Mouse (Mus musculus): ENCODE measurements around the gene Tsc22d2. TPM values are rescaled to one million over a fixed set of nuclear protein-coding genes. Genes with fewer than 3 reads are reported as not detected.

Tsc22d2 gene
- polyA plus RNA-seq (2012; rRNA removed) = 16.1 and 16.7 TPM in 2 replicates

GRCm38 (mm10) chr3:58414234-58414938 lies at the start of gene Tsc22d2:
Gene Tsc22d2, plus strand, starts transcription at chr3:58414715.
- peak within 1 kb of the TSS; percentile 98 for H3K4me3 ChIP-seq (ENCODE audit: control insufficient read depth, low read depth, low read length)
- peaks cover 9% of the 10 kb centered on the region for H3K4me1 ChIP-seq (ENCODE audit: control insufficient read depth, insufficient read depth, low read length)
- TF ChIP-seq POLR2A (IDR thresholded peaks at IDR 0.05; ENCODE audit: control insufficient read depth, low read depth, low read length) = peak; percentile 80
- TF ChIP-seq CTCF (IDR thresholded peaks at IDR 0.05; ENCODE audit: control insufficient read depth, insufficient read depth, insufficient replicate concordance, low read depth, low read length) = no peak
- H3K36me3 ChIP-seq (ENCODE audit: control insufficient read depth, insufficient read depth, low read length) = peaks cover 4% of the 10 kb centered on the region
- peak within 1 kb of the TSS; percentile 96 for H3K27ac ChIP-seq (ENCODE audit: control insufficient read depth, insufficient read depth, low read depth, low read length)
- no peaks in the 10 kb centered on the region for H3K27me3 ChIP-seq (ENCODE audit: control insufficient read depth, insufficient read depth, low read length)

DNA sequence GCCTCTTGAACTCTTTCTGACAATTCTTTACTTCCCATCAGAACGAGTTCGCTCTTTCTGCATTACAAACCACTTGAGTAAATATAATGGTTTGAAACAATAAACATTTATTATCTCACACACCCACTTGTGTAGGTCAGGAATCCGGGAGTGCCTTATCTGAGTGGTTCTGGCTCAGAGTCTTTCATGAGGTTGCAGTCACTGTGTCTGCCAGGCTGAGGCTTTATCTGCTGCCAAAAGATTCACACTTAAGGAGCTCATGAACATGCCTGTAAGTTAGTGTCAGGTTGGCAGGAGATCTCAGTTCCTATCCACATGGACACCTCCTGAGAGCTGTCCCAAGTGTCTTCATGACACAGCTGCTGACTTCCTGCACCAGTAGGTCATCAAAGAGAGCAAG lies 47.8 kb upstream of the Tsc22d2 start:
- no peaks in the 10 kb centered on the region for H3K4me1 ChIP-seq (ENCODE audit: control insufficient read depth, insufficient read depth, low read length)
- no peak overlapping the region for H3K4me3 ChIP-seq (ENCODE audit: control insufficient read depth, low read depth, low read length)
- H3K27ac ChIP-seq (ENCODE audit: control insufficient read depth, insufficient read depth, low read depth, low read length) = no peak overlapping the region
- no peaks in the 10 kb centered on the region for H3K27me3 ChIP-seq (ENCODE audit: control insufficient read depth, insufficient read depth, low read length)
- no peaks in the 10 kb centered on the region for H3K36me3 ChIP-seq (ENCODE audit: control insufficient read depth, insufficient read depth, low read length)
- no peak for TF ChIP-seq CTCF (IDR thresholded peaks at IDR 0.05; ENCODE audit: control insufficient read depth, insufficient read depth, insufficient replicate concordance, low read depth, low read length)
- TF ChIP-seq POLR2A (IDR thresholded peaks at IDR 0.05; ENCODE audit: control insufficient read depth, low read depth, low read length) = no peak

GRCm38 (mm10) chr3:58370811-58371210 lies 43.7 kb upstream of the Tsc22d2 start:
- Histone ChIP-seq H3K4me3 (ENCODE audit: control insufficient read depth, low read depth, low read length) (no peak overlapping the region), H3K36me3 (ENCODE audit: control insufficient read depth, insufficient read depth, low read length) (no peaks in the 10 kb centered on the region), H3K27me3 (ENCODE audit: control insufficient read depth, insufficient read depth, low read length) (no peaks in the 10 kb centered on the region), H3K27ac (ENCODE audit: control insufficient read depth, insufficient read depth, low read depth, low read length) (no peak overlapping the region), H3K4me1 (ENCODE audit: control insufficient read depth, insufficient read depth, low read length) (peaks cover 2% of the 10 kb centered on the region; the same call in 1 of the 2 replicates)
- TF ChIP-seq POLR2A (IDR thresholded peaks at IDR 0.05; ENCODE audit: control insufficient read depth, low read depth, low read length) = no peak
- TF ChIP-seq CTCF (IDR thresholded peaks at IDR 0.05; ENCODE audit: control insufficient read depth, insufficient read depth, insufficient replicate concordance, low read depth, low read length) = no peak

- no peak overlapping the region for H3K27ac ChIP-seq (ENCODE audit: control insufficient read depth, insufficient read depth, low read depth, low read length)
- no peaks in the 10 kb centered on the region for H3K27me3 ChIP-seq (ENCODE audit: control insufficient read depth, insufficient read depth, low read length)
- H3K36me3 ChIP-seq (ENCODE audit: control insufficient read depth, insufficient read depth, low read length) = no peaks in the 10 kb centered on the region
- TF ChIP-seq CTCF (IDR thresholded peaks at IDR 0.05; ENCODE audit: control insufficient read depth, insufficient read depth, insufficient replicate concordance, low read depth, low read length) = no peak
- no peak for TF ChIP-seq POLR2A (IDR thresholded peaks at IDR 0.05; ENCODE audit: control insufficient read depth, low read depth, low read length)
- no peak overlapping the region for H3K4me3 ChIP-seq (ENCODE audit: control insufficient read depth, low read depth, low read length)
- H3K4me1 ChIP-seq (ENCODE audit: control insufficient read depth, insufficient read depth, low read length) = peaks cover 2% of the 10 kb centered on the region; the same call in 1 of the 2 replicates
These were observed 42.2 kb upstream of the Tsc22d2 start for GRCm38 (mm10) chr3:58372066-58372904.

DNA sequence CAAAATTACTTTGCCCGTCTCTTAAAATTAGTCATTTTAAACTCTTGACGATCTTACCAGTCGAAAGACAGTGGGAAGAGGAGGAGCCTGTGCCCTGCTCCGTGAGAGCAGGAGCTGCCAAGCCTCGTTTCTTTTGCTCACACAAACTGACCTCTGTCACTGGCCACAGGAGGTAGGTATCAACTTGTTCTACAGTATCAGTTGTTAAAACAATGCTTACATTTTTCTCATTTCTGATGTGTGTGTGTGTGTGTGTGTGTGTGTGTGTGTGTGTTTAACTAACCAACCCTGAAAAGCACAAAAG lies 41.7 kb upstream of the Tsc22d2 start:
- no peak overlapping the region for H3K4me3 ChIP-seq (ENCODE audit: control insufficient read depth, low read depth, low read length)
- peaks cover 2% of the 10 kb centered on the region; the same call in 1 of the 2 replicates for H3K4me1 ChIP-seq (ENCODE audit: control insufficient read depth, insufficient read depth, low read length)
- TF ChIP-seq POLR2A (IDR thresholded peaks at IDR 0.05; ENCODE audit: control insufficient read depth, low read depth, low read length) (no peak), CTCF (IDR thresholded peaks at IDR 0.05; ENCODE audit: control insufficient read depth, insufficient read depth, insufficient replicate concordance, low read depth, low read length) (no peak)
- no peaks in the 10 kb centered on the region for H3K36me3 ChIP-seq (ENCODE audit: control insufficient read depth, insufficient read depth, low read length)
- H3K27ac ChIP-seq (ENCODE audit: control insufficient read depth, insufficient read depth, low read depth, low read length) = no peak overlapping the region
- H3K27me3 ChIP-seq (ENCODE audit: control insufficient read depth, insufficient read depth, low read length) = no peaks in the 10 kb centered on the region

- H3K4me1 ChIP-seq (ENCODE audit: control insufficient read depth, insufficient read depth, low read length) = peaks cover 2% of the 10 kb centered on the region; the same call in 1 of the 2 replicates
- no peak overlapping the region for H3K4me3 ChIP-seq (ENCODE audit: control insufficient read depth, low read depth, low read length)
- no peak overlapping the region for H3K27ac ChIP-seq (ENCODE audit: control insufficient read depth, insufficient read depth, low read depth, low read length)
- H3K36me3 ChIP-seq (ENCODE audit: control insufficient read depth, insufficient read depth, low read length) = no peaks in the 10 kb centered on the region
- H3K27me3 ChIP-seq (ENCODE audit: control insufficient read depth, insufficient read depth, low read length) = no peaks in the 10 kb centered on the region
- TF ChIP-seq CTCF (IDR thresholded peaks at IDR 0.05; ENCODE audit: control insufficient read depth, insufficient read depth, insufficient replicate concordance, low read depth, low read length) (no peak), POLR2A (IDR thresholded peaks at IDR 0.05; ENCODE audit: control insufficient read depth, low read depth, low read length) (no peak)
These were observed 40.2 kb upstream of the Tsc22d2 start for GRCm38 (mm10) chr3:58374281-58374680.

GRCm38 (mm10) chr3:58376713-58377112 lies 37.8 kb upstream of the Tsc22d2 start:
- Histone ChIP-seq H3K4me3 (ENCODE audit: control insufficient read depth, low read depth, low read length) (no peak overlapping the region), H3K4me1 (ENCODE audit: control insufficient read depth, insufficient read depth, low read length) (peaks cover 2% of the 10 kb centered on the region; the same call in 1 of the 2 replicates), H3K36me3 (ENCODE audit: control insufficient read depth, insufficient read depth, low read length) (no peaks in the 10 kb centered on the region), H3K27ac (ENCODE audit: control insufficient read depth, insufficient read depth, low read depth, low read length) (no peak overlapping the region), H3K27me3 (ENCODE audit: control insufficient read depth, insufficient read depth, low read length) (no peaks in the 10 kb centered on the region)
- TF ChIP-seq POLR2A (IDR thresholded peaks at IDR 0.05; ENCODE audit: control insufficient read depth, low read depth, low read length) (no peak), CTCF (IDR thresholded peaks at IDR 0.05; ENCODE audit: control insufficient read depth, insufficient read depth, insufficient replicate concordance, low read depth, low read length) (no peak)

All from testis, adult 2 months (tissue).